ENCODE assay signal across 31 mouse cellular contexts in the genomic region with DNA sequence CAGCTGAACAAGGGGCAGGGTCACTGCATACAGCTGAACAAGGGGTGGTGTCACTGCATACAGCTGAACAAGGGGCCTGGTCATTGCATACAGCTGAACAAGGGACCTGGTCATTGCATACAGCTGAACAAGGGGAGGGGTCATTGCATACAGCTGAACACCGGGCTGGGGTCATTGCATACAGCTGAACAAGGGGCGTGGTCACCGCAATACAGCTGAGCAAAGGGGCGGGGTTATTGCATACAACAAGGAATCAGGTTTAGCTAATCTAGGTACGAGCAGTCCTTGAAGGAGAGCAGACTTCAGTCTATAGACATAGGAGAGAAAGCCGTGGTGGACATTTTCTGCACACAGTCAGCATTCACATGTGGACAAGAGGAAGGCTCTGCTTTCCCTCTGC.
"Had no signal": no experiment of that assay in that cellular context is flagged by ENCODE, and none has a peak within 500 bp of the region (broad histone marks: within the 10 kb centered on the region; RNA-seq: fewer than 3 reads in every experiment).

No protein-coding gene starts in this region.

- H3K9ac ChIP-seq: limb, embryonic 12.5 days; limb, embryonic 13.5 days; limb, embryonic 15.5 days; liver, embryonic 12.5 days; liver, embryonic 13.5 days; liver, embryonic 14.5 days; liver, embryonic 15.5 days; liver, postnatal 0 days; lung, embryonic 14.5 days; lung, embryonic 15.5 days; midbrain, embryonic 12.5 days; midbrain, embryonic 13.5 days; midbrain, embryonic 15.5 days had no signal

- DNase-seq: left cerebral cortex, postnatal 4 days; liver; liver, embryonic 13.5 days; liver, postnatal 0 days; lung, adult 18-20 months; lung, adult 2 months; lung, embryonic 14.5 days; lung, postnatal 10 days; lung, postnatal 14 days; lung, postnatal 36 days; lung, postnatal 4 days; midbrain, embryonic 14.5 days had no signal

- H3K4me1 ChIP-seq: limb, embryonic 13.5 days; limb, embryonic 15.5 days; liver, embryonic 12.5 days; liver, embryonic 13.5 days; liver, embryonic 15.5 days; lung, embryonic 15.5 days; megakaryocyte, embryonic 14.5 days; midbrain, embryonic 12.5 days; midbrain, embryonic 13.5 days had no signal

- H3K36me3 ChIP-seq: limb, embryonic 10.5 days; limb, embryonic 12.5 days; limb, embryonic 13.5 days; limb, embryonic 15.5 days; liver, embryonic 12.5 days; liver, embryonic 13.5 days; liver, embryonic 15.5 days; lung, embryonic 15.5 days; midbrain, embryonic 10.5 days; midbrain, embryonic 12.5 days; midbrain, embryonic 13.5 days; midbrain, embryonic 15.5 days had no signal

- H3K9me3 ChIP-seq: limb, embryonic 10.5 days; limb, embryonic 13.5 days; limb, embryonic 15.5 days; liver, embryonic 12.5 days; liver, embryonic 13.5 days; liver, embryonic 15.5 days; lung, embryonic 15.5 days; midbrain, embryonic 10.5 days; midbrain, embryonic 12.5 days; midbrain, embryonic 13.5 days; midbrain, embryonic 15.5 days had no signal

- H3K27me3 ChIP-seq: liver, embryonic 15.5 days had no signal

- H3K27ac ChIP-seq: limb, embryonic 10.5 days; limb, embryonic 12.5 days; limb, embryonic 13.5 days; limb, embryonic 15.5 days; liver, embryonic 12.5 days; liver, embryonic 13.5 days; liver, embryonic 14.5 days; liver, embryonic 15.5 days; lung, embryonic 15.5 days; macrophage; midbrain, embryonic 10.5 days; midbrain, embryonic 12.5 days; midbrain, embryonic 13.5 days; midbrain, embryonic 15.5 days had no signal

- ATAC-seq: liver, embryonic 12.5 days; liver, postnatal 0 days; lung, postnatal 0 days; midbrain, embryonic 13.5 days; midbrain, embryonic 15.5 days; midbrain, embryonic 16.5 days had no signal

- H3K4me3 ChIP-seq: limb, embryonic 10.5 days; limb, embryonic 12.5 days; limb, embryonic 13.5 days; limb, embryonic 15.5 days; liver, embryonic 12.5 days; liver, embryonic 13.5 days; liver, embryonic 15.5 days; lung, embryonic 15.5 days; megakaryocyte, embryonic 14.5 days; midbrain, embryonic 10.5 days; midbrain, embryonic 12.5 days; midbrain, embryonic 13.5 days; midbrain, embryonic 15.5 days; myocyte had no signal

- H3K4me2 ChIP-seq: limb, embryonic 12.5 days; limb, embryonic 13.5 days; limb, embryonic 15.5 days; liver, embryonic 11.5 days; liver, embryonic 12.5 days; liver, embryonic 13.5 days; liver, embryonic 15.5 days; lung, embryonic 14.5 days; lung, embryonic 15.5 days; midbrain, embryonic 11.5 days; midbrain, embryonic 12.5 days; midbrain, embryonic 13.5 days; midbrain, embryonic 15.5 days had no signal
